Mouse (Mus musculus) E14TG2a.4 (cell line): ENCODE measurements at regions not wholly inside any gene's neighbourhood (a gene's known extent, or its start where the extent isn't known, plus 50 kb on each side); places are given as distances from the start of the nearest gene placed in this dataset.

ENCODE experiments used
- CTCF ChIP-seq: conservative IDR thresholded peaks from 2 replicates; pipeline ENCODE4 v1.5.1; 2014; ENCODE audit warnings: low read length
- NANOG ChIP-seq: IDR thresholded peaks from 2 replicates; pipeline ENCODE4 v1.6.1; 2014; ENCODE audit warnings: borderline replicate concordance, low read length, mixed read lengths

DNA sequence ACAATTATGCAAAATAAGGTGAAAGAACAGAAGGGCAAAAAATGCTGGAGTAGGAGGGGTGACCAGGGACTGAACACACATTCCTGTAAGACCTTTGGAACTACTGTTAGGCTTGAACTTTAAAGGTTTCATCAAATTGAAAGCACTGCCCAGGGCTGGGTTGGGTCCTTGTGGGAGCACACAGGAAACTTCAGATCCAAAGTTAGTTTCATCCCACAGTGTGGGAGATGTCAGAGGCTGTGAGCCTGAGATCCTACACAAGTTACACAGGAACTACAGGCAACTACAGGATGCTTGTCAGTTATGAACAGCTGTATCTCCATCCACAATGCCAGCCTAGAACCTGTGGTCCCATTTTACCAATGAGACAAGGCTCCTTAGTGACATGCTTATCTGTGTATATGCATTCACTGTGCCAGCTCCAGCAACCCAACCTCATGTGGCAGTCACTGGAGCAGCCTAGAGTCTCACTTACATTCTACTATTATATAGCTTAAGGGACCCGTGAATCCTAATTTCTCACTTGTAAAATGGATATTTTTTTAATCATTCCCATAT lies 1334.4 kb upstream of the A1bg start:
- TF ChIP-seq CTCF (no peak), NANOG (no peak)
